Mouse (Mus musculus): Measurements from ENCODE around the gene Ctsll3. TPM values are rescaled to one million over a fixed set of nuclear protein-coding genes. Genes with fewer than 3 reads are reported as not detected.

Gene Ctsll3
- total RNA-seq, 2 experiments from 2014 or later, result not detected

- DNase-seq (ENCODE audit: low spot score in 2 of 2), result no peak
Measured at GRCm38 (mm10) chr13:60748556-60748955, 54.1 kb downstream of the Ctsll3 start.

Other genes with a start within 250 kb of the Ctsll3 start
- gene Dapk1, start 200.9 kb downstream of the Ctsll3 start, total RNA-seq (2021), result 100 to 1,000 TPM in 1 of 2 experiments, 10 to 100 TPM in 1; 90.4 to 101 TPM
- not detected for gene BC051665, start 16.5 kb downstream of the Ctsll3 start, total RNA-seq (2021)
- gene 4930486L24Rik, start 61.6 kb upstream of the Ctsll3 start, total RNA-seq (2021), result not detected
- gene Gm49392, start 94.0 kb upstream of the Ctsll3 start, total RNA-seq (2021), result under 1 TPM in 1 of 2 experiments, not detected in 1; 0.51 TPM
- gene Ctla2b, start 94.6 kb upstream of the Ctsll3 start, total RNA-seq (2021), result 1 to 10 TPM; 1.9 to 2.2 TPM
- gene Tpbpb, start 102.0 kb upstream of the Ctsll3 start, total RNA-seq (2021), result not detected
- not detected for gene Gm49393, start 132.7 kb upstream of the Ctsll3 start, total RNA-seq (2021)
- under 1 TPM; 0.49 to 0.66 TPM for gene Gm49391, start 133.7 kb upstream of the Ctsll3 start, total RNA-seq (2021)
- gene Ctla2a, start 133.8 kb upstream of the Ctsll3 start, total RNA-seq (2021), result 10 to 100 TPM; 15.6 to 17.2 TPM
- not detected for gene Tpbpa, start 139.1 kb upstream of the Ctsll3 start, total RNA-seq (2021)
- gene Ctsj, start 203.1 kb upstream of the Ctsll3 start, total RNA-seq (2021), result not detected
- gene Ctsq, start 237.8 kb upstream of the Ctsll3 start, total RNA-seq (2021), result not detected

Measured in left cerebral cortex, adult 18-20 months (tissue).